Mouse (Mus musculus) retina, embryonic 14.5 days (tissue): ENCODE results near the gene Taf10.

Experiments used
- DNase-seq: peaks from one replicate; pipeline ENCODE4 v3.0.0-alpha.2; 2015; ENCODE audit warnings: low spot score

The Taf10 gene

GRCm38 (mm10) chr7:105721916-105722315 lies 22.2 kb downstream of the Taf10 start:
- no peak for DNase-seq

GRCm38 (mm10) chr7:105715366-105715765 lies 28.8 kb downstream of the Taf10 start:
- DNase-seq, result no peak

- no peak for DNase-seq
Observed at GRCm38 (mm10) chr7:105708733-105709132, 35.4 kb downstream of the Taf10 start.

- no peak for DNase-seq
Observed at GRCm38 (mm10) chr7:105703816-105704215, 40.3 kb downstream of the Taf10 start.

GRCm38 (mm10) chr7:105703184-105703583 lies 41.0 kb downstream of the Taf10 start:
- DNase-seq, result no peak

GRCm38 (mm10) chr7:105690875-105691274 lies 53.3 kb downstream of the Taf10 start:
- no peak for DNase-seq
